Mouse (Mus musculus) hindbrain, embryonic 12.5 days (tissue): ENCODE data around the gene Depdc1b. TPM values are rescaled to one million over a fixed set of nuclear protein-coding genes. Genes with fewer than 3 reads are reported as not detected.

ENCODE experiments used
- ATAC-seq: fragments of 200-750 bp; cut with Nextera tagmentation; 2 replicates; pipeline ENCODE4 v1.8.0; 2017; ENCODE audit warnings: moderate TSS enrichment; ENCODE audit not compliant: low FRiP score
- H3K27ac ChIP-seq: fragments of 300-500 bp; sonication (generic); 2 replicates; pipeline ENCODE4 v1.5.1; 2016; ENCODE audit warnings: mild to moderate bottlenecking
- H3K27me3 ChIP-seq: fragments of 300-500 bp; sonication (generic); 2 replicates; pipeline ENCODE4 v1.6.1; 2016; ENCODE audit warnings: mild to moderate bottlenecking
- H3K36me3 ChIP-seq: fragments of 300-500 bp; sonication (generic); 2 replicates; pipeline ENCODE4 v1.6.1; 2016; ENCODE audit warnings: mild to moderate bottlenecking
- H3K4me1 ChIP-seq: fragments of 300-500 bp; sonication (generic); 2 replicates; pipeline ENCODE4 v1.6.1; 2016
- H3K4me2 ChIP-seq: fragments of 300-500 bp; sonication (generic); replicated peaks from 2 replicates; pipeline ENCODE4 v1.6.1; 2016; ENCODE audit warnings: mild to moderate bottlenecking
- H3K4me3 ChIP-seq: fragments of 300-500 bp; sonication (generic); 2 replicates; pipeline ENCODE4 v1.5.1; 2016; ENCODE audit warnings: mild to moderate bottlenecking
- H3K9ac ChIP-seq: fragments of 300-500 bp; sonication (generic); 2 replicates; pipeline ENCODE4 v1.6.1; 2016; ENCODE audit warnings: mild to moderate bottlenecking, moderate library complexity
- H3K9me3 ChIP-seq: fragments of 300-500 bp; sonication (generic); replicated peaks from 2 replicates; pipeline ENCODE4 v1.6.1; 2016; ENCODE audit warnings: mild to moderate bottlenecking
- WGBS: fragments of 180-500 bp; shearing (Covaris S2); methylation state at CpG from one replicate; pipeline ENCODE4 v1.1.7; 2016; 5-methylcytosine and 5-hydroxymethylcytosine counted together
- polyA plus RNA-seq: library from polyadenylated mRNA; unstranded; fragments of >200 nt; fragmentation: Nextera tagmentation; extraction: Ambion mirVana; gene quantifications from 2 replicates; pipeline ENCODE4 v1.2.1, GENCODE M21; 2016

Gene Depdc1b
- polyA plus RNA-seq, 1 experiment from 2014 or later = 9.2 TPM

GRCm38 (mm10) chr13:108322466-108322865, 6.3 kb downstream of the Depdc1b start:
- H3K36me3 ChIP-seq = peaks cover 7% of the 10 kb centered on the region; the same call in 1 of the 2 replicates
- H3K4me3 ChIP-seq = no peak overlapping the region
- H3K4me2 ChIP-seq = no peak overlapping the region
- 97% methylated on average over 2 of the region's 2 CpGs for WGBS
- no peak overlapping the region for H3K27ac ChIP-seq
- no peaks in the 10 kb centered on the region for H3K4me1 ChIP-seq
- H3K27me3 ChIP-seq = no peaks in the 10 kb centered on the region
- ATAC-seq = no peak
- no peak overlapping the region for H3K9ac ChIP-seq
- H3K9me3 ChIP-seq = no peaks in the 10 kb centered on the region

GRCm38 (mm10) chr13:108323317-108323716, 7.2 kb downstream of the Depdc1b start:
- Histone ChIP-seq H3K4me2 (no peak overlapping the region), H3K9me3 (no peaks in the 10 kb centered on the region), H3K4me1 (no peaks in the 10 kb centered on the region), H3K9ac (no peak overlapping the region), H3K27me3 (no peaks in the 10 kb centered on the region), H3K4me3 (no peak overlapping the region), H3K27ac (no peak overlapping the region), H3K36me3 (peaks cover 7% of the 10 kb centered on the region; the same call in 1 of the 2 replicates)
- no peak for ATAC-seq
- 93% methylated on average over 2 of the region's 2 CpGs for WGBS

GRCm38 (mm10) chr13:108323866-108324829, 8.0 kb downstream of the Depdc1b start:
- Histone ChIP-seq H3K27ac (no peak overlapping the region), H3K4me1 (no peaks in the 10 kb centered on the region), H3K36me3 (peaks cover 7% of the 10 kb centered on the region; the same call in 1 of the 2 replicates), H3K9me3 (no peaks in the 10 kb centered on the region), H3K9ac (no peak overlapping the region), H3K4me3 (no peak overlapping the region), H3K4me2 (no peak overlapping the region), H3K27me3 (no peaks in the 10 kb centered on the region)
- no peak for ATAC-seq
- 92% methylated on average over 22 of the region's 22 CpGs for WGBS

- no peak for ATAC-seq
- H3K9ac ChIP-seq = no peak overlapping the region
- H3K4me3 ChIP-seq = no peak overlapping the region
- H3K36me3 ChIP-seq = peaks cover 7% of the 10 kb centered on the region; the same call in 1 of the 2 replicates
- H3K4me1 ChIP-seq = no peaks in the 10 kb centered on the region
- no peak overlapping the region for H3K4me2 ChIP-seq
- no peaks in the 10 kb centered on the region for H3K27me3 ChIP-seq
- no peaks in the 10 kb centered on the region for H3K9me3 ChIP-seq
- WGBS = 93% methylated on average over 5 of the region's 5 CpGs
- H3K27ac ChIP-seq = no peak overlapping the region
These were observed 9.7 kb downstream of the Depdc1b start for GRCm38 (mm10) chr13:108325871-108326270.

GRCm38 (mm10) chr13:108326351-108326750, 10.2 kb downstream of the Depdc1b start:
- no peak overlapping the region for H3K9ac ChIP-seq

GRCm38 (mm10) chr13:108327047-108327446, 10.9 kb downstream of the Depdc1b start:
- Histone ChIP-seq H3K9me3 (no peaks in the 10 kb centered on the region), H3K27ac (no peak overlapping the region), H3K9ac (no peak overlapping the region), H3K27me3 (no peaks in the 10 kb centered on the region), H3K36me3 (peaks cover 7% of the 10 kb centered on the region; the same call in 1 of the 2 replicates), H3K4me2 (no peak overlapping the region), H3K4me3 (no peak overlapping the region), H3K4me1 (no peaks in the 10 kb centered on the region)
- ATAC-seq = no peak
- 94% methylated on average over 7 of the region's 7 CpGs for WGBS

More at GRCm38 (mm10) chr13:108326351-108326750, 10.2 kb downstream of the Depdc1b start:
- ATAC-seq = no peak
- WGBS = 95% methylated on average over 10 of the region's 10 CpGs
- peaks cover 7% of the 10 kb centered on the region; the same call in 1 of the 2 replicates for H3K36me3 ChIP-seq
- H3K27me3 ChIP-seq = no peaks in the 10 kb centered on the region
- H3K4me1 ChIP-seq = no peaks in the 10 kb centered on the region
- no peak overlapping the region for H3K27ac ChIP-seq
- no peak overlapping the region for H3K4me3 ChIP-seq
- H3K4me2 ChIP-seq = no peak overlapping the region
- H3K9me3 ChIP-seq = no peaks in the 10 kb centered on the region

- peaks cover 7% of the 10 kb centered on the region; the same call in 1 of the 2 replicates for H3K36me3 ChIP-seq
- 93% methylated on average over 21 of the region's 21 CpGs for WGBS
These were observed 12.5 kb downstream of the Depdc1b start for GRCm38 (mm10) chr13:108328406-108329180.

GRCm38 (mm10) chr13:108329693-108330092, 13.6 kb downstream of the Depdc1b start:
- Histone ChIP-seq H3K9me3 (no peaks in the 10 kb centered on the region), H3K36me3 (peaks cover under 1% of the 10 kb centered on the region; the same call in 1 of the 2 replicates), H3K27me3 (no peaks in the 10 kb centered on the region), H3K4me3 (no peak overlapping the region), H3K9ac (no peak overlapping the region), H3K27ac (no peak overlapping the region), H3K4me1 (no peaks in the 10 kb centered on the region), H3K4me2 (no peak overlapping the region)
- 67% methylated on average over 3 of the region's 3 CpGs for WGBS
- no peak for ATAC-seq

More at GRCm38 (mm10) chr13:108328406-108329180, 12.5 kb downstream of the Depdc1b start:
- Histone ChIP-seq H3K4me3 (no peak overlapping the region), H3K4me1 (no peaks in the 10 kb centered on the region), H3K27me3 (no peaks in the 10 kb centered on the region), H3K9ac (no peak overlapping the region), H3K9me3 (no peaks in the 10 kb centered on the region), H3K4me2 (no peak overlapping the region), H3K27ac (no peak overlapping the region)
- no peak for ATAC-seq

- no peak overlapping the region for H3K9ac ChIP-seq
- no peak for ATAC-seq
- 91% methylated on average over 15 of the region's 15 CpGs for WGBS
These were observed 19.3 kb downstream of the Depdc1b start for GRCm38 (mm10) chr13:108335257-108336003.

GRCm38 (mm10) chr13:108336192-108336591, 20.1 kb downstream of the Depdc1b start:
- Histone ChIP-seq H3K4me1 (no peaks in the 10 kb centered on the region), H3K27ac (no peak overlapping the region), H3K9ac (no peak overlapping the region), H3K27me3 (no peaks in the 10 kb centered on the region), H3K36me3 (no peaks in the 10 kb centered on the region), H3K9me3 (no peaks in the 10 kb centered on the region), H3K4me2 (no peak overlapping the region), H3K4me3 (no peak overlapping the region)
- 80% methylated on average over 11 of the region's 11 CpGs for WGBS
- no peak for ATAC-seq

More at GRCm38 (mm10) chr13:108335257-108336003, 19.3 kb downstream of the Depdc1b start:
- H3K4me2 ChIP-seq = no peak overlapping the region
- H3K27ac ChIP-seq = no peak overlapping the region
- no peaks in the 10 kb centered on the region for H3K27me3 ChIP-seq
- no peaks in the 10 kb centered on the region for H3K36me3 ChIP-seq
- H3K4me3 ChIP-seq = no peak overlapping the region
- H3K9me3 ChIP-seq = no peaks in the 10 kb centered on the region
- H3K4me1 ChIP-seq = no peaks in the 10 kb centered on the region

GRCm38 (mm10) chr13:108337340-108337739, 21.2 kb downstream of the Depdc1b start:
- Histone ChIP-seq H3K4me2 (no peak overlapping the region), H3K27ac (no peak overlapping the region), H3K27me3 (no peaks in the 10 kb centered on the region), H3K9ac (no peak overlapping the region), H3K9me3 (no peaks in the 10 kb centered on the region), H3K36me3 (no peaks in the 10 kb centered on the region), H3K4me1 (no peaks in the 10 kb centered on the region), H3K4me3 (no peak overlapping the region)
- ATAC-seq = no peak
- WGBS = 88% methylated on average over 6 of the region's 6 CpGs
